Mouse (Mus musculus): ENCODE measurements around the gene Itgb3. TPM values are rescaled to one million over a fixed set of nuclear protein-coding genes. Genes with fewer than 3 reads are reported as not detected.

The Itgb3 gene
- polyA plus RNA-seq, 1 experiment from 2014 or later, result 5.2 TPM

GRCm38 (mm10) chr11:104663241-104663877 lies 55.6 kb downstream of the Itgb3 start:
- no peak for ATAC-seq (ENCODE audit: insufficient number of reproducible peaks, low FRiP score, low TSS enrichment, low read depth)
- H3K4me2 ChIP-seq (replicated peaks), result no peak overlapping the region
- no peak overlapping the region for H3K27ac ChIP-seq (replicated peaks)
- no peaks in the 10 kb centered on the region for H3K27me3 ChIP-seq
- H3K9me3 ChIP-seq (replicated peaks), result 0 out of 2 replicates have a peak, but pooled peaks cover 4% of the 10 kb centered on the region
- 59% methylated on average over 6 of the region's 6 CpGs for WGBS
- H3K36me3 ChIP-seq, result no peaks in the 10 kb centered on the region
- no peak overlapping the region for H3K9ac ChIP-seq
- peaks cover 7% of the 10 kb centered on the region for H3K4me1 ChIP-seq
- H3K4me3 ChIP-seq (replicated peaks), result no peak overlapping the region

- Histone ChIP-seq H3K27ac (replicated peaks) (no peak overlapping the region), H3K9me3 (replicated peaks) (0 out of 2 replicates have a peak, but pooled peaks cover 4% of the 10 kb centered on the region), H3K36me3 (no peaks in the 10 kb centered on the region), H3K27me3 (no peaks in the 10 kb centered on the region), H3K4me2 (replicated peaks) (no peak overlapping the region), H3K9ac (no peak overlapping the region), H3K4me1 (peaks cover 7% of the 10 kb centered on the region), H3K4me3 (replicated peaks) (no peak overlapping the region)
- WGBS, result 69% methylated on average over 3 of the region's 3 CpGs
- 0 out of 2 replicates have a peak, but pooled peaks have one; percentile 22 for ATAC-seq (ENCODE audit: insufficient number of reproducible peaks, low FRiP score, low TSS enrichment, low read depth)
Observed at GRCm38 (mm10) chr11:104663878-104664261, 56.1 kb downstream of the Itgb3 start.

- Histone ChIP-seq H3K4me2 (replicated peaks) (no peak overlapping the region), H3K36me3 (no peaks in the 10 kb centered on the region), H3K4me1 (peaks cover 7% of the 10 kb centered on the region), H3K27ac (replicated peaks) (no peak overlapping the region), H3K27me3 (no peaks in the 10 kb centered on the region), H3K4me3 (replicated peaks) (no peak overlapping the region), H3K9ac (no peak overlapping the region), H3K9me3 (replicated peaks) (0 out of 2 replicates have a peak, but pooled peaks cover 4% of the 10 kb centered on the region)
- ATAC-seq (ENCODE audit: insufficient number of reproducible peaks, low FRiP score, low TSS enrichment, low read depth), result no peak
Observed at GRCm38 (mm10) chr11:104664441-104664840, 56.6 kb downstream of the Itgb3 start.

DNA sequence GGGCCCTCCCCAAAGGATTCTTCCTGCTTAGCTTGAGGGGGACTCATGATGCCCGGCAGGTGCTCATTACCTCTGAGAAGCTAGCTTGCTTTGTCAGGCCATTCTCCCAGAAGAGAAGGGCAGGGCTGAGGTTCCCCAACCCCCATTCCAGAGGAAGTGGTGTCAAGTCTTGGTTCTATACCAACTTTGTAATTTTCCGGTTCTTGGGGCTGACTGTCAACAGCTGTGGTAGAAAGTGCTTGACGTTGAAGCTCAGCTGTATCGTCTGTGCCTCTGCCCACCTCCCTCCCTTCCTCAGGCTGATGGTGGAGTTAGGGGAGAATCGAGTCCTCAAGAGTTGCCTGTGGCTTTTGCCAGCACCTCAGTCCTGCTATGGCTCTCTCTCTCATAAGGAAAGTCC lies 59.6 kb downstream of the Itgb3 start:
- Histone ChIP-seq H3K4me3 (replicated peaks) (no peak overlapping the region), H3K9ac (no peak overlapping the region), H3K4me2 (replicated peaks) (no peak overlapping the region), H3K9me3 (replicated peaks) (no peaks in the 10 kb centered on the region), H3K4me1 (peaks cover 7% of the 10 kb centered on the region), H3K27me3 (no peaks in the 10 kb centered on the region), H3K27ac (replicated peaks) (no peak overlapping the region), H3K36me3 (no peaks in the 10 kb centered on the region)
- no peak for ATAC-seq (ENCODE audit: insufficient number of reproducible peaks, low FRiP score, low TSS enrichment, low read depth)
- WGBS, result 31% methylated on average over 5 of the region's 5 CpGs

GRCm38 (mm10) chr11:104673412-104673811 lies 65.6 kb downstream of the Itgb3 start:
- H3K4me2 ChIP-seq (replicated peaks), result no peak overlapping the region
- WGBS, result 54% methylated on average over 4 of the region's 4 CpGs
- ATAC-seq (ENCODE audit: insufficient number of reproducible peaks, low FRiP score, low TSS enrichment, low read depth), result no peak

GRCm38 (mm10) chr11:104674768-104675167 lies 67.0 kb downstream of the Itgb3 start:
- Histone ChIP-seq H3K9me3 (replicated peaks) (no peaks in the 10 kb centered on the region), H3K27me3 (no peaks in the 10 kb centered on the region), H3K27ac (replicated peaks) (no peak overlapping the region), H3K4me2 (replicated peaks) (no peak overlapping the region), H3K36me3 (no peaks in the 10 kb centered on the region), H3K4me3 (replicated peaks) (no peak overlapping the region), H3K9ac (no peak overlapping the region), H3K4me1 (no peaks in the 10 kb centered on the region)
- ATAC-seq (ENCODE audit: insufficient number of reproducible peaks, low FRiP score, low TSS enrichment, low read depth), result no peak
- WGBS, result 92% methylated on average over 11 of the region's 11 CpGs

More at GRCm38 (mm10) chr11:104673412-104673811, 65.6 kb downstream of the Itgb3 start:
- Histone ChIP-seq H3K36me3 (no peaks in the 10 kb centered on the region), H3K27ac (replicated peaks) (no peak overlapping the region), H3K4me3 (replicated peaks) (no peak overlapping the region), H3K9me3 (replicated peaks) (no peaks in the 10 kb centered on the region), H3K27me3 (no peaks in the 10 kb centered on the region), H3K9ac (no peak overlapping the region), H3K4me1 (no peaks in the 10 kb centered on the region)

- Histone ChIP-seq H3K9ac (no peak within 1 kb of the TSS), H3K9me3 (replicated peaks) (no peaks in the 10 kb centered on the region), H3K4me1 (no peaks in the 10 kb centered on the region), H3K36me3 (no peaks in the 10 kb centered on the region), H3K27me3 (no peaks in the 10 kb centered on the region), H3K4me3 (replicated peaks) (no peak within 1 kb of the TSS), H3K27ac (replicated peaks) (no peak within 1 kb of the TSS), H3K4me2 (replicated peaks) (0 out of 2 replicates have a peak within 1 kb of the TSS, but pooled peaks have one; percentile 12)
- no peak for ATAC-seq (ENCODE audit: insufficient number of reproducible peaks, low FRiP score, low TSS enrichment, low read depth)
- WGBS, result 24% methylated on average over 23 of the region's 23 CpGs
Observed at GRCm38 (mm10) chr11:104685548-104685947, 77.7 kb downstream of the Itgb3 start, which contains the start of gene Gm11639. Gene Gm11639 (plus strand): TSS chr11:104685707.

DNA sequence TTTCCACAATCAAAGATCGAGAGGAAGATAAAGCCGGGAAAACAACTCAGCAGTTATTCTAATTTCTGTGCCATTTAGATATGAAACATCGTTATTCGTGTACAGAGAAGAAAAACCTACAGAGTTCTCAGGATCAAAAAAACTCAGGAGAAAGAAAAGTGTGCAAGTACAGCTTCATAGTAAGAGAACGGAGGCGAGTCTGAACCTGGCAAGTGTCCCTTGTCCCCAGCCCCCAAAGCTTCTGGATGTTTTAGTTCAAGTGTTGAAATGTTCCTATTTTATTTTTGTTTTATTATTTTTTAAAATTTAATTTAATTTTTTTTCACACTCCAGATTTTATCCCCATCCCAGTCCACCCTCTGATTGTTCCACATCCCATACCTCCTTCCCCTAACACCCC lies 85.4 kb downstream of the Itgb3 start:
- 83% methylated on average over 6 of the region's 6 CpGs for WGBS
- no peak for ATAC-seq (ENCODE audit: insufficient number of reproducible peaks, low FRiP score, low TSS enrichment, low read depth)
- H3K36me3 ChIP-seq, result no peaks in the 10 kb centered on the region
- H3K4me2 ChIP-seq (replicated peaks), result no peak overlapping the region
- no peaks in the 10 kb centered on the region for H3K27me3 ChIP-seq
- H3K27ac ChIP-seq (replicated peaks), result no peak overlapping the region
- no peaks in the 10 kb centered on the region for H3K4me1 ChIP-seq
- H3K9ac ChIP-seq, result no peak overlapping the region
- no peak overlapping the region for H3K4me3 ChIP-seq (replicated peaks)
- no peaks in the 10 kb centered on the region for H3K9me3 ChIP-seq (replicated peaks)

DNA sequence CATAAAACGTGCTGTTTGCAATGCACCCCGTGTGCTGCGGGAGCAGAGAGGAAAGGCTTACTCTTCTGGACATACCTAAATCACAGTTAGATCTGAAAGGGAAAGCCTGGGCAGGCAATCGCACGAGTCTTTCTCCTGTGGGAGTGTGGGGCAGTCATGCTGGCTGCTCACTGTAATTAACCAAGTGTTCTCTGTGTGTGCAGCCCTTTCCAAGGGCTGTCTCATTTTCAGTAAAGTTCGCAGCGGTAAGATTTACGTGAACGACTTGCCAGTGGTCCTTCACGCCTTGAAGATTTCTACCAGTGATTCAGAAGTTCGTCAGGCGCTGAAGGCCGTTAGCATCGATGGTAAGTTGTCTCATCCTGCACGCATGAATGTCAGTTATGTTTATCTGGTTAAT lies 96.3 kb downstream of the Itgb3 start:
- 63% methylated on average over 15 of the region's 15 CpGs for WGBS
- H3K36me3 ChIP-seq, result no peaks in the 10 kb centered on the region
- no peak overlapping the region for H3K27ac ChIP-seq (replicated peaks)
- no peak overlapping the region for H3K9ac ChIP-seq
- no peak for ATAC-seq (ENCODE audit: insufficient number of reproducible peaks, low FRiP score, low TSS enrichment, low read depth)
- no peak overlapping the region for H3K4me3 ChIP-seq (replicated peaks)
- no peaks in the 10 kb centered on the region for H3K4me1 ChIP-seq
- H3K4me2 ChIP-seq (replicated peaks), result no peak overlapping the region
- H3K27me3 ChIP-seq, result no peaks in the 10 kb centered on the region
- no peaks in the 10 kb centered on the region for H3K9me3 ChIP-seq (replicated peaks)

DNA sequence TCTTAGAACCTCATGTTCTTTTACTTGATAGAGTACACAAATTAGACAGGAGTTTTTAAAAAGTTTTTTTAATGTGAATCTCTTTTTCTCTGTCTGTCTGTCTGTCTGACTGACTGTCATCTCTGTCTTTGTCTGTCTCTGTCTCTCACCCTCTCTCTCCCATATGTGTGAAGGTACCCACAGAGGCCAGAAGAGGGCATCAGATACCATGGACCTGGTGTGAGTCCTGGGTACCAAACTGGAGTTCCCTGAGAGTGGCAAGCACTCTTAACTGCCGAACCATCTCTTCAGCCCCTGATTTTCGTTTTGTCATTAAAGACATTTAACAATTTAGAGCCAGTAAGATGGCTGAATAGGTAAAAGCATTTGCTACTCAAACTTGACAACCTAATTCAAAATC lies 99.3 kb downstream of the Itgb3 start:
- no peak overlapping the region for H3K27ac ChIP-seq (replicated peaks)
- no peak for ATAC-seq (ENCODE audit: insufficient number of reproducible peaks, low FRiP score, low TSS enrichment, low read depth)
- H3K4me3 ChIP-seq (replicated peaks), result no peak overlapping the region
- no peak overlapping the region for H3K9ac ChIP-seq
- no peaks in the 10 kb centered on the region for H3K36me3 ChIP-seq
- WGBS, result 68% methylated on average over 2 of the region's 2 CpGs
- no peak overlapping the region for H3K4me2 ChIP-seq (replicated peaks)
- no peaks in the 10 kb centered on the region for H3K4me1 ChIP-seq
- H3K27me3 ChIP-seq, result no peaks in the 10 kb centered on the region
- no peaks in the 10 kb centered on the region for H3K9me3 ChIP-seq (replicated peaks)

Measured in embryonic facial prominence, embryonic 15.5 days (tissue).